ENCODE assay signal across 25 mouse cellular contexts in the genomic region with DNA sequence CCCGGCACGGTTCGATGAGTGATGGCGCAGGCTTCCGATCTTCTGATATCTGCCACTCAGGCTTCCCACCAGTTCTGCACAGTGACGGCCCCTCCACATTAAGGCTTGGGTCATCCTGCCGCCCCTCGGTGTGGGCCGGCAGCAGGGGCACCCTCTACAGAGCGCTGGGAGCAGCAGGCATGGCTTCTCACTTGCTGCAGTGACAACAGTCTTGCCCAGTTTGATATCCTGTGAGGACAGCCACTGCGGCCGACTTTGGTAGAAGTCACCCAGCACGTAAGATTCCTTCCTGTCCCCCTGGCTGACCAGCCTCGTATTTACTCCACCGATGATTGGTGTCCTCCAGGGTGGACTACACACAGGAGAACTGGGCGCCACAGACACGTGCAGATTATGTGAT.
"Had no signal": no experiment of that assay in that cellular context is flagged by ENCODE, and none has a peak within 500 bp of the region (broad histone marks: within the 10 kb centered on the region; RNA-seq: fewer than 3 reads in every experiment).

No protein-coding gene starts in this region.

- H3K27ac ChIP-seq: embryonic facial prominence, embryonic 10.5 days; embryonic facial prominence, embryonic 12.5 days; embryonic facial prominence, embryonic 13.5 days; embryonic facial prominence, embryonic 15.5 days; forebrain, embryonic 10.5 days; forebrain, embryonic 12.5 days; forebrain, embryonic 13.5 days; forebrain, embryonic 15.5 days; gastrocnemius, adult 2 months; heart, adult 2 months had no signal

- DNase-seq: cerebellum, adult 2 months; cerebellum, adult 8-10 months; cerebellum, adult 9-10 months; cerebellum, adult 9-11 months; cerebellum, postnatal 10 days; cerebellum, postnatal 14 days; cerebellum, postnatal 25 days; embryo, embryonic 11 days; forebrain, postnatal 0 days; gastrocnemius, adult 2 months; gastrocnemius, postnatal 10 days; gastrocnemius, postnatal 14 days; gastrocnemius, postnatal 25 days; gastrocnemius, postnatal 36 days; heart, adult 18-20 months; heart, adult 2 months had no signal

- H3K9me3 ChIP-seq: embryonic facial prominence, embryonic 10.5 days; embryonic facial prominence, embryonic 12.5 days; embryonic facial prominence, embryonic 13.5 days; embryonic facial prominence, embryonic 15.5 days; forebrain, embryonic 10.5 days; forebrain, embryonic 12.5 days; forebrain, embryonic 13.5 days; forebrain, embryonic 15.5 days had no signal

- H3K27me3 ChIP-seq: embryonic facial prominence, embryonic 12.5 days; embryonic facial prominence, embryonic 13.5 days; embryonic facial prominence, embryonic 15.5 days; forebrain, embryonic 12.5 days; forebrain, embryonic 13.5 days; forebrain, embryonic 15.5 days had no signal

- H3K4me1 ChIP-seq: embryonic facial prominence, embryonic 10.5 days; embryonic facial prominence, embryonic 12.5 days; embryonic facial prominence, embryonic 13.5 days; embryonic facial prominence, embryonic 15.5 days; forebrain, embryonic 10.5 days; forebrain, embryonic 12.5 days; forebrain, embryonic 13.5 days; forebrain, embryonic 15.5 days had no signal

- H3K4me3 ChIP-seq: embryonic facial prominence, embryonic 10.5 days; embryonic facial prominence, embryonic 12.5 days; embryonic facial prominence, embryonic 13.5 days; embryonic facial prominence, embryonic 15.5 days; erythroblast, embryonic 14.5 days; forebrain, embryonic 10.5 days; forebrain, embryonic 12.5 days; forebrain, embryonic 13.5 days; forebrain, embryonic 15.5 days; gastrocnemius, adult 2 months; heart, adult 2 months had no signal
